Mouse (Mus musculus) retina, embryonic 14.5 days (tissue): ENCODE measurements at regions not wholly inside any gene's neighbourhood (a gene's known extent, or its start where the extent isn't known, plus 50 kb on each side); places are given as distances from the start of the nearest gene placed in this dataset.
A peak's percentile ranks its signal among the peaks of the same experiment; 100 is the strongest.

Experiments
- DNase-seq: peaks from one replicate; pipeline ENCODE4 v3.0.0-alpha.2; 2015; ENCODE audit warnings: low spot score

- no peak for DNase-seq
These were observed 214.9 kb upstream of the Ncam1 start for GRCm38 (mm10) chr9:50013602-50014001.

- DNase-seq, result peak; percentile 67
These were observed 207.2 kb upstream of the Ncam1 start for GRCm38 (mm10) chr9:50005757-50006576.

DNA sequence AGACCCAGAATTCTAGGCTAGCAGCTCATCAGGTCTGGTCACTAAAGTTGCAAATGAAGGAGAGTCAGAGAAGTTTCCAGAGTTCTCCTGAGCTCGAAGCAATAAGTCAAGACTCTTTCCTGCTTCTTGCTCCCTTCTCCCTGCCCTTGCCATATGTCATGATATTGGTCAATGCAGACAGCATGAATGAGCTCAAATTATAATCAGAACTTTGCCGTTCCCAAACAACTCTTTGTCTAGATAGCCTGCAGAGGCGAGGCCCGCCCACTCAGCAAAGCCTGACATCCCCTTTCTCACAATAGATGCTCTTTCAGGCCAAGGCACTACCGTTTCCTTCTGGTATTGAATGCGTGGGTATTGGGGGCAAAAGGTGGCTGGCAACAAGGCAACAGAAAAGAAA lies 204.0 kb upstream of the Ncam1 start:
- no peak for DNase-seq

DNA sequence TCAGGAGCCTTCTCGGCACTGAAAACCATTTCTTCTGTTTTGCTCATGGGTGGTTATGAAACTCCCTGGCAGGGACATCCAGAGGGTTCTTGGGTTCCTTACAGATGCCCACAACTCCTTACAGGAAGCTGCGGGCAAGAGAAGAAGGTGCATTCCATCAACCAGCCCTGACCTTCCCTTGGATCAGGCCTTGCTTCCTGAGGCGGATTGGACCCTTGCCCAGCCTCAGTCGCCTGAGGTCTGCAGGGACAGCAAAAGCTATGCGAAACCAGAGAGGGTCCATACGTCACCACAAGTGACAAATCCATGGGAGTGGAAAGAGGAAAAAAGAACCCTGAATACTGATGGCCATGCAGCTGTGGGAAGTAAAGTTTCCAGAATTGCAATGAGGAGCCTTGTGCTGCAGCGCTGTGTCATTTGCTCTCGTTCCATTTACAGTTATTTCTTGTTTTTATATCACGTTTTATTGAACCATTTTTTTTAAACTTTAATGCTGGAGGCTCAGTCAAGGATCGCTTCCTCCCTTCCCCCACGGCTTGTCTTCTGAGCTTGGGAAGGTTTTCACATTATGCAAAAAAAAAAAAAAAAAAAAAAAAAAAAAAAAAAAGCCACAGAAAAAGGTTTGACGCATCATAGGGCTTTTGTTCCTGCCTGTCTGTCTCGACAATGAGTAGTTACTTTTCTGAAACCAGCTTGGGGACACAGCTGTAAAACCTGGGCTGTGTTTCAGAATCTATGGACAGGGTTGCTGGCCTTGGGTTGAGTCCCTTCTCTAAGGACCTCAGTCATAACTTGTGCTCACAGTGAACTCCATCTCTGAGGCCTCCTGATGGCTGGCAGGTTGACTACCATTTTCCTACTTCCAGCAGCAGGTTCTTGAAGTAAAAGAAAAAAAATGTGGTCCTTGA lies 202.0 kb upstream of the Ncam1 start:
- no peak for DNase-seq

GRCm38 (mm10) chr9:49999970-50000369 lies 201.2 kb upstream of the Ncam1 start:
- DNase-seq, result no peak

GRCm38 (mm10) chr9:49998101-49998500 lies 199.4 kb upstream of the Ncam1 start:
- DNase-seq, result peak; percentile 28

DNA sequence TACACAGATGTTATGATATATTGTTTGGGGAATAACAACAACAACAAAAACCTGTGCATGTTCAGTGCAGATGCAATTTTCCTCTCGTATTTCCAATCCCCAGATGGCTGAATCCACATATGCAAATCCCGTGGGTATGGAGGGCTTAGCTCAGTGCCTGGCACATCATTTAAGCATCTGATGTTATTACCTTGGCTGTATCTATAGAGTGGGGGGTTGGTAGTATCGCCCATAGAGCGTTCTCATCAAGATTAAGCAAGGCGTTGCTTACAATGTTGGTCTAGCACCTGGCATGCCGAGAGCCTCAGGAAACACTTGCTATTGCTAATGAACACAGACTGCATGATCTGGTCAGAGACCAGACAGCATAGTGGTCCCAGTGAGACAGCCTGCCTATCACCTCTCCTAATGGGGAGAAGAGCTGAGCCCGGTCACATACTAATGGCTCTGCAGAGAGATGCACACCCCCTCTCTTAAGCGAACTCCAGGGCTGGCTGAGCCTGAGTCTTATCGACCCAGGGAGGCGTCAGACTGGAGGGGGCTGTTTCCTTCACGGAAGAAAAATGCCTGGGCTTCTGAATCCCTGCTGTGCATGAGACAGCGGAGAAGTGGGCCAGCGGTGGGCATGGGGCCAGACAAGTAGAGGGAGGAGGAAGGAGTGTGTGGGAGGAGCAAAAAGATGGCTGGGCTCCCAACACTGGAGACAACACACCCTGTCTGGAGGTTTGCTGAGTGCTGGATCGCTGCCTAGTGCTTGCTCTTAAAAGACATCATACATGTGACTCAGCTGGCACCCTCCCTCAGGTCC lies 190.9 kb upstream of the Ncam1 start:
- DNase-seq, result peak; percentile 42

DNA sequence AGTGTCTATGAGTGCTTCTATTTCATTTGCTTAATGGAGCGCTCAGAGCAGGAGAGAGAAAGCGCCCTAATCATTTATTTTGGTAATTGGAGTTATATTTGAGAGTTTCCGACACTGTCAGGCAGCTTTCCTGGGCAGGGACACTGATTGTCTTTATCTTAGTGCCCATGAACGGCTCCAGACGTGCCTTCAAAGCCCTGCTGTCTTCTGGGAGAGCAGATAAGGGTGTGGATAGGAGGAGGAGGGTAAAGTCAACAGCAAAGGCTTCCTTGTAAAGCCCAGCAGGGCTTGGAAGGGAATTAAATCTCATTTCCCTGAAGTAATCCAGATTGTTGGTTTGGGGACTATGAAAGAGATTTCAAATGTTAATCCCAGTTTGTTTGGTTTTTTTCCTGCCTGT lies 189.3 kb upstream of the Ncam1 start:
- no peak for DNase-seq

DNA sequence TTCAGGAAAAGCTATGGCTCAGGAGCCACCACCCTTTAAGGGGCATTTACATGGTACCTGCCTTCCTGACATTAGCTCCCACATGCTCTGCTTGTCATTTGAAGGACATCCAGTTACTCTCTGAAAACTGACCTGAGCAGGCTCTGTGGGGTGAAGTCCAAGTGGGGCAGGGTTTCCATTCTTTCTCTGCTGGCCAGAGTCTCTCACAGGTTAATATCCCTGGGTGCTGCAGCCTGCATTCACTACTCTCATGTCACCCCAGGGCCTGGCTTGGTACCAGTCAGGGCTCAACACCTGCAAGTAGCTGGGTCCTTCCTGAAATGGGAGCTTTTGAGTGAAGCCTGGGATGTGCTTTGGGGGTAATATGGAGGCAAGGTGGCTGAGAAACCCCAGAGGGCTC lies 188.8 kb upstream of the Ncam1 start:
- no peak for DNase-seq

GRCm38 (mm10) chr9:49980344-49981207 lies 181.9 kb upstream of the Ncam1 start:
- no peak for DNase-seq

- no peak for DNase-seq
These were observed 177.4 kb upstream of the Ncam1 start for GRCm38 (mm10) chr9:49975938-49976671.

DNA sequence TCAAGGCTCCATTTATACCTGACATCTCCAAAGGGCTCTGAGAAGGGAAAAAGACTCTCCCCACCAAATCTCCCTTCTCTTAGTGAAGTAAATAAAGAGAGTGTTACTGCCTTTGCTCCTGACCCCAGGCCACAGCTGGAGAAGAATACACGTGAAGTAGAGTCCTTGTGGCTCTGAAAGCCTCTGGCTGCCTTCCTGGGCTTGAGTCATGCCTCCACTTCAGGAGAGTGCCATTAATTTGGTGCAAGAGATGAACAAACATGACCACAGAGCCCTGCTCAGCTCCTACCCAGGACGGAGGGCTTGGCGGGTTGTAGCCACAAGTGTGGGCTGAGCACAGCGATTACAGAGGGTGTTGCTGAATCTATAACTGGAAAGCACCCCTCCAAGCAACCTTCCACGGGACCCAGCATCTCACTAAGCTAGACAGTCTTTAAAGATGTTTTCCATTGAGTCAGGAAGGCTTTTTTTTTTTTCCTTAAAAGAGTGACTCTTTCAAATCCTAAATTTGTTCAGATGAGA lies 175.3 kb upstream of the Ncam1 start:
- DNase-seq, result no peak

DNA sequence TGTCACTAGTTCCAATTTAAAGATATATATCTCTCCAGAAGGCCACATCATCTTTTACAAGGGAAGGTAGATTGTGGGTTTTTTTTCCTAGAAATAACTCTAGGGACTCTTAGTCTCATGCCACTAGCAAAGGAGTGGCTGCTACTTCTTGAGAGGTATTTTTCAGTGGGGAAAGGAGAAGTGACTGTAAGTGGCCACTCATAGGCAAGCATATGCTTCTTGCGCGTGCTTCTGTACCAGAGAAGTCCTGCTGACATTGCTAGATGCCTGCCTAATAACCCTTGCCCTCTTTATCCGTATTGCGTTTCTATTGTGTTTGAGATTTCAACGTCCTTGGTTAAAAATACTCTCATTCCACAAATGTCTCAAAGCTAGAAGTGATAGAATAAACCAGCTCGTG lies 170.7 kb upstream of the Ncam1 start:
- no peak for DNase-seq

- DNase-seq, result no peak
These were observed 165.9 kb upstream of the Ncam1 start for GRCm38 (mm10) chr9:49964666-49965065.

DNA sequence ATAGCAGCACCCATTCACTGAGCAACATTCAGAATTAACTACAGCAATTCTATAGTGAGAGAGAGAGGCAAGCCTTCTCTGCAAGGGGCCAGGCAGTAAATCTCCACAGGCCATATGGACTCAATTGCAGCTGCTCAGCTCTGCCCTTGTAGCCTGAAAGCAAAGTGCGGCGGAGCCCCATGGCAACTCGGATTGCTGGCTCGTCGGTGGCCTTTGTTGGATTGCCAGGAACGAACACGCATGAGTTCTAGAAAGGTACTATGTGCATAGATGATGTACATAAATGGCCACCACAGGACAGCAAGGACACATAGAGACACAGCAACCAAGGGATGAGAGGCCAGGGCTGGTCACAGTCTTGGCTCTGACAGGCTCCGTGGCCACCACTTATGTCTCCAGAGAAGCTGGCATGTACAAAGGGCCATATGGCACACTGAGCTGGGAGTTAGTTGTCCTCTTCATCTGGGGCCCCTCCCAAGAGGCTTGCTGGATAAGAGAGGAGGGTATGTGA lies 163.9 kb upstream of the Ncam1 start:
- peak; percentile 50 for DNase-seq

- peak; percentile 73 for DNase-seq
These were observed 163.2 kb upstream of the Ncam1 start for GRCm38 (mm10) chr9:49961965-49962364.

DNA sequence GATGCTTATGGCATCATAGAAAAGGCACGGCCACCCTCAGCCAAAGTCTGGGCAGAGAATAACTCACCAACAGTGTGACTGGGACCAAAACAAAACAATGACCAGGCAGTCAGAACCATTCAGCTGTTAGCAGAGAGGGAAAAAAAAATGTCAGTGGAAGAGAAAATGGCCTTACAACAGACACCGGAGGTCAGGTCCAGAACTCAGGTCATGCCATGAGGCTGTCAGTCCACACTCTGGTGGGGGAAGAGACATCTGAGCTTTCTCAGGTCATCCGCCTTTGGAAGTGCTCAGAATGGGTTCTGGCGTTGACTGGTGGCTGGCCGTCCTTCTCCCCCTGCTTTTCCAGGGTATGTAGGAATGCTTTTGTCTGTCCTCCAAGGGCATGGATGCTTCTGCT lies 162.6 kb upstream of the Ncam1 start:
- no peak for DNase-seq

- DNase-seq, result no peak
These were observed 161.3 kb upstream of the Ncam1 start for GRCm38 (mm10) chr9:49959987-49960386.

DNA sequence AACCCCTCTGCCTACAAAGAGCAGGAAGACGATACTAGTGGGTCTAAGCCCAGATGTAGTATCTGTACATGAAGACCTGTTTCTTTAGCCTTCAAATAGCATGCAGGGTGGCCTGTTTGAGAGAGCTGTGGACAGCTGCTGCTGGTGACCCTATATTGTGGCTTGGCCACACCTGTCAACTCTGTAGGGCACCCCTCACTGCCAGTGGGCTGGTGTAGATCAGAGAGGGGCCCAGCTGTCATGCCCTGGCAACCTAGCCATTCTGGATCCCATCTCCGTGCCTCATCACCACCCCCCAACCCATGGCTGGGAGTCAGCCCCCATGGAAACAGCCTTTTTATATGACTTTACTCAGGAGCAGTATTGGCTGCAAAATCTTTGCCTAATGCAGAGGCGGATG lies 160.2 kb upstream of the Ncam1 start:
- no peak for DNase-seq

GRCm38 (mm10) chr9:49954601-49955000 lies 155.9 kb upstream of the Ncam1 start:
- DNase-seq, result peak; percentile 38
